25 mouse cellular contexts compared by ENCODE assay signal in the genomic region with DNA sequence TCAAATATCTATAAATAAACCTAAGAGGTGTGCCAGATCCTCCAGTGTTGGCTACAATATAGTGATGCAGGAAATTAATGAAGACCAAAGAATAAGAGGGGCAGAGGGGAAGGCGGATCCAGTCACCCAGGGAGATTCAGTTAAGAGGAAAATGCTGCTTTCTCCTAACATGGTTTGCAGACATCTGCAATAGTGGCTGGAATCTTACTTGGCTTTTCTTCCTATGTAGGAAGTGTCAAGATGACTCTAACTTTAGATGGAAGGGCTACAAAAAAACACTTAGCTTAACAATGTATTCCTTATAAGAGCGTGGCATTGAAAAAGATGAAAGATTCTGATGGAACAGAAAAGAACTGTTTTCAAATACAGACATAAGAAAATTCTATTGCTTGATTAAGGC.
"Had no signal": no experiment of that assay in that cellular context is flagged by ENCODE, and none has a peak within 500 bp of the region (broad histone marks: within the 10 kb centered on the region; RNA-seq: fewer than 3 reads in every experiment).

No protein-coding gene starts in this region.

- H3K4me3 ChIP-seq: gastrocnemius, adult 2 months; heart, embryonic 10.5 days; heart, embryonic 12.5 days; hindbrain, embryonic 13.5 days; hindbrain, embryonic 15.5 days; kidney, embryonic 15.5 days; limb, embryonic 13.5 days; limb, embryonic 15.5 days; liver, embryonic 12.5 days had no signal

- ATAC-seq: hindbrain, postnatal 0 days; intestine, embryonic 16.5 days; liver, embryonic 12.5 days had no signal

- H3K27ac ChIP-seq: gastrocnemius, adult 2 months; heart, embryonic 10.5 days; hindbrain, embryonic 13.5 days; hindbrain, embryonic 15.5 days; hindbrain, postnatal 0 days; kidney, embryonic 15.5 days; kidney, postnatal 0 days; limb, embryonic 13.5 days; limb, embryonic 15.5 days; liver, embryonic 12.5 days; liver, embryonic 14.5 days had no signal

- DNase-seq: gastrocnemius, adult 2 months; gastrocnemius, postnatal 10 days; gastrocnemius, postnatal 25 days; heart, adult 18-20 months; heart, postnatal 10 days; kidney, adult 11 months; kidney, adult 2 months; kidney, adult 9 months; kidney, postnatal 14 days; kidney, postnatal 36 days; layer of hippocampus, adult 9-11 months; layer of hippocampus, postnatal 36 days; left cerebral cortex, postnatal 4 days had no signal
